Mouse (Mus musculus): ENCODE results near the gene Gm20741. TPM values are rescaled to one million over a fixed set of nuclear protein-coding genes. Genes with fewer than 3 reads are reported as not detected.

The Gm20741 gene
- not detected in 2 replicates for polyA plus RNA-seq (2015; fragmentation: Nextera tagmentation; extraction: Ambion mirVana)

DNA sequence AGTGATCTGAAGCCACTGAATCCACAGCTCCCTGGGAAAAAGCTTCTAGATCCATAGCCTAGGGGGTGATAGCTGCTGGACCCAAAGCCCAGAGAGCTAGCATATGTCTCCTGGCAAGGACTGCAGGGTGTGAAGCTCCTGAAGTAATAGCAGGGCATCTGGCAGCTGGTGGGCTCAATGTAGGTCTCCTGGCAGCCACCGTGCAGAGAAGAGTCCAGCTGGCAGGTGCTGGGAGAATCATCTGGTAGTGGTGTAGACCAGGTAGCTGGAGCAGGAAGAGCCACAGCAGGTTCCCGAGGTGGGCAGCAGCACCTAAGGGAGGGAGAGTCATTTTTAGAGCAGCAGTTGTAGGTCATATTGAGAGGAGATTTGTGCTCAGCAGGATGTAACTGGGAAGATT is at the start of gene Gm20741:
Gene Gm20741 (minus strand): TSS at position 394 of the 400 bp plus-strand sequence.
- WGBS: 88% methylated on average over 2 of the region's 2 CpGs
- no peak within 1 kb of the TSS for H3K27ac ChIP-seq
- ATAC-seq: no peak
- no peaks in the 10 kb centered on the region for H3K4me1 ChIP-seq (replicated peaks)
- no peaks in the 10 kb centered on the region for H3K27me3 ChIP-seq
- H3K4me3 ChIP-seq (replicated peaks): no peak within 1 kb of the TSS
- no peaks in the 10 kb centered on the region for H3K36me3 ChIP-seq
- H3K4me2 ChIP-seq (replicated peaks): no peak within 1 kb of the TSS
- H3K9ac ChIP-seq (replicated peaks): no peak within 1 kb of the TSS
- H3K9me3 ChIP-seq: no peaks in the 10 kb centered on the region

DNA sequence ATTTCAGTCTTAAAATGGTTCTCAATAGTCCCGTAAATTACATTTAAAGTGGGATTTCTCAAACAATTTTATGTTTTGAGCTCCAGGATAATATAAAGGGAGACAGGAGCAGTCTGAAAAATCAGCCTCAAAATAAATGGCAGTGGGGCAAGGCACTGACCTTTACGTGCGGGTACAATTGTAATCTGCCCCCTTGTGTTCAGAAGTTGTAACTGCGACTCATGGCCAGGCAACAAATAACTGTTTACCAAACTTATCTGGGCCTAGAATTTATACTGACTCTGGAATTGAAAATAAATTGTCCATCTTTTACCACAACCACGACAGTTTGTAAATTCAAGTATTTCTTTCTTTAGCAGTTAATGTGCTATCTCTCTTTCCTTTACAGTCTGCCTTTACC is 39.4 kb upstream of the Gm20741 start:
- 14% methylated on average over 5 of the region's 5 CpGs for WGBS
- Histone ChIP-seq H3K27me3 (no peaks in the 10 kb centered on the region), H3K4me1 (replicated peaks) (no peaks in the 10 kb centered on the region), H3K36me3 (no peaks in the 10 kb centered on the region), H3K9ac (replicated peaks) (no peak overlapping the region), H3K9me3 (no peaks in the 10 kb centered on the region), H3K4me3 (replicated peaks) (no peak overlapping the region), H3K4me2 (replicated peaks) (no peak overlapping the region), H3K27ac (no peak overlapping the region)
- no peak for ATAC-seq

DNA sequence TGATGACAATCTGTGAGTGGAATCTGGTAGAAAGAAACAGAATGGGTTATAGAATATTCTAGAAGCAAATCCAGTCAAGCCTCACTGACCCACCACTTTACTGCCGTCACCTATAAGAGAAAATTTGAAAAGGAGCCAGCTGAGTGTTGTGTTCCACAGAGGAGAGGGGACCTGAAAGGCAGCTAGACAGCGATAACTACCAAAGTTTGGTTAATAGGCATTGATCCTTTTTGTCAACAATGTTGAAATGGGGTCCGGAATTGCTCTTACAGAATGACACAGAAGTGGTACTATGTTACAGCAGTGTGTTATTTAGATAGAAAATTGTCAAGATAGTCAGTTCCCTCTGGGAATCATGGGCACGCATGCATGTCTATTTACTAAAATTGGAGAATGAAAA is 36.5 kb upstream of the Gm20741 start:
- 86% methylated on average over 4 of the region's 4 CpGs for WGBS
- Histone ChIP-seq H3K9ac (replicated peaks) (no peak overlapping the region), H3K4me1 (replicated peaks) (no peaks in the 10 kb centered on the region), H3K27ac (no peak overlapping the region), H3K4me3 (replicated peaks) (no peak overlapping the region), H3K36me3 (no peaks in the 10 kb centered on the region), H3K27me3 (no peaks in the 10 kb centered on the region), H3K4me2 (replicated peaks) (no peak overlapping the region), H3K9me3 (no peaks in the 10 kb centered on the region)
- ATAC-seq: no peak

DNA sequence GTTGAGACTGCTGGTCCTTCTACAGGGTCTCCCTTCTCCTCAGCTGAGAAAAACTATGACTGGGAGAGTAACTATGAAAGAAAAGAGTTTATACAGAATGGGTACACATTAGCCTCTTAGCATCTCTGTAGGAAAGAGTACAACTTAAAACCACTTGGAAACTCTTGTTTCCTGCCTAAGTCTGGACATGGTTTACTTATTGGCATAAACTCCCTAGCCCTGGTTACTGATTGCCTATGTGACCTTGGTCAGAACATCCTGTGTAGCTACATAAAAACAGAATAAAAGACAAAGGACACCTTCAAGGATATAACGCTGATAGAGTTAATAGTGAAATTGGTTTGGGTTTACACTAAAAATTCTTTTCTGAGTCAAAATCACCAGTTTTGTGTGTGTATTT is 35.3 kb upstream of the Gm20741 start:
- H3K9me3 ChIP-seq: no peaks in the 10 kb centered on the region
- no peak overlapping the region for H3K9ac ChIP-seq (replicated peaks)
- H3K27ac ChIP-seq: no peak overlapping the region
- no peak overlapping the region for H3K4me2 ChIP-seq (replicated peaks)
- ATAC-seq: no peak
- no peaks in the 10 kb centered on the region for H3K36me3 ChIP-seq
- no peaks in the 10 kb centered on the region for H3K27me3 ChIP-seq
- H3K4me1 ChIP-seq (replicated peaks): no peaks in the 10 kb centered on the region
- WGBS: 98% methylated on average over 1 of the region's 1 CpGs
- no peak overlapping the region for H3K4me3 ChIP-seq (replicated peaks)

DNA sequence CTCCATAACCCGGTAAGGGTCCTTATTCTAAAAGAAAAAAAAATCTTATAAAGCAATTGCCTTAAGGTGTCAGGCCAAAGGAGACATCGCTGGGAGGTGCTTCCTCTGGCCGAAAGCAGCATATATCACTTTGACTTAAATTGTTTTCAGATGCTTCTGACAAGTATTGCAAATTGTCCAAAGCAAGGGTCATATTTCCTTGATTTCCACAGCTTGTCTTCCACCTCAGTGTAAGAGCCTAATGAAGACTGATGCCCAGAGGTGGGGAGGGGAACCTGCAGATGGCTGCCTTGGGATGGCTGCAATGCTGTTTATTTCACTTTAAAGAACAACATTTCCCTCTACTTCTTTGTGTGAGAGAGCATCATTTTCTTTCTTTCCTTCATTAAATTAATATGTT is 15.0 kb upstream of the Gm20741 start:
- Histone ChIP-seq H3K4me1 (replicated peaks) (no peaks in the 10 kb centered on the region), H3K4me2 (replicated peaks) (no peak overlapping the region), H3K27ac (no peak overlapping the region), H3K27me3 (no peaks in the 10 kb centered on the region), H3K36me3 (no peaks in the 10 kb centered on the region), H3K9me3 (no peaks in the 10 kb centered on the region), H3K4me3 (replicated peaks) (no peak overlapping the region), H3K9ac (replicated peaks) (no peak overlapping the region)
- no peak for ATAC-seq
- WGBS: 82% methylated on average over 3 of the region's 3 CpGs

DNA sequence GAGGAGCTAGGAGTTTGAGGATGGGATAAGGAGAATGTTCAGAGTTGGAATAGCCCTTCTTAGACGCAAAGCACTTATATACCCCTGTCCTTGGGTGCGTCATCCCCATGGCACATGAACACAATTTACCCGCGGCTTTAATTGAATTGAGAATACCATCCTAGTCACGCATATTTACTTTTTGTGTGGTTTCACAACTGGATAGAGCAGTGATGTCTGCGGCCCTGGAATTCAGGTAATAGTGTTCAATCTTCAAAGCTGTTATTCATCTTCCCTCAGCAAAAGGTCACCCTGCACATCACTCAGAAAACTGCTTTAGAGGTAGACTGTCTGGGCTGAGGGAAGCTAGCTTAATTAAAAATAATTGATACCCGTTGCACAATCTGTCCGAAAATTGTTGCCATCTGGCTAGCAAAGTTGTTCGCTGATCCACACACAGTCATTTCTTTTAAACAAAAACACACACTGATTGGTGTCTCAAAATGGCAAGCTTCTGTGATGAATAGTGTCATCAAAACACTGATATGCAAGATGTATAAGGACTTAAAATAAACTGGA is 14.2 kb upstream of the Gm20741 start, which contains the start of gene Krtap14:
Gene Krtap14 (minus strand): TSS at position 51 of the 558 bp plus-strand sequence.
- H3K4me1 ChIP-seq (replicated peaks): no peaks in the 10 kb centered on the region
- no peak within 1 kb of the TSS for H3K4me3 ChIP-seq (replicated peaks)
- H3K27me3 ChIP-seq: no peaks in the 10 kb centered on the region
- H3K9ac ChIP-seq (replicated peaks): no peak within 1 kb of the TSS
- H3K9me3 ChIP-seq: no peaks in the 10 kb centered on the region
- no peak within 1 kb of the TSS for H3K4me2 ChIP-seq (replicated peaks)
- H3K27ac ChIP-seq: no peak within 1 kb of the TSS
- 84% methylated on average over 9 of the region's 9 CpGs for WGBS
- ATAC-seq: no peak
- no peaks in the 10 kb centered on the region for H3K36me3 ChIP-seq

DNA sequence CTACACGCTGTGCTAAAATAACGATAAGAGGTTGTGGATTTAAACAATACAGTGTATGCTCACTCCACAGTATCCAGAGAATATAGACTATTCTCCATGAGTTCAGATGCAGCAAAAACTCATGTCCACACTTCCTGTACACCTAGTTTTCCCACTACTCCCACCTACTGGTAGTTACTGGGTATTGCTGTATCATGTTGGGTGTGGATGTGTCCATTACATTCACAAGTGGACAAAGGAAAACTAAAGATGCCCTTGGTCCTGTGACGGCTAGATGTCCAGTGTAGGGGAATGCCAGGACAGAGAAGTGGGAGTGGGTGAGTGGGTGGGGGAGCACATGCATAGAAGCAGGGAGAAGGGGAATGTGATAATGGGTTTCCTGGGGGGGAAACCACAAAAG is 11.7 kb upstream of the Gm20741 start:
- H3K4me3 ChIP-seq (replicated peaks): no peak overlapping the region
- H3K9ac ChIP-seq (replicated peaks): no peak overlapping the region
- no peaks in the 10 kb centered on the region for H3K27me3 ChIP-seq
- no peak overlapping the region for H3K4me2 ChIP-seq (replicated peaks)
- H3K36me3 ChIP-seq: no peaks in the 10 kb centered on the region
- ATAC-seq: no peak
- no peaks in the 10 kb centered on the region for H3K4me1 ChIP-seq (replicated peaks)
- H3K27ac ChIP-seq: no peak overlapping the region
- no peaks in the 10 kb centered on the region for H3K9me3 ChIP-seq
- WGBS: 79% methylated on average over 3 of the region's 3 CpGs

DNA sequence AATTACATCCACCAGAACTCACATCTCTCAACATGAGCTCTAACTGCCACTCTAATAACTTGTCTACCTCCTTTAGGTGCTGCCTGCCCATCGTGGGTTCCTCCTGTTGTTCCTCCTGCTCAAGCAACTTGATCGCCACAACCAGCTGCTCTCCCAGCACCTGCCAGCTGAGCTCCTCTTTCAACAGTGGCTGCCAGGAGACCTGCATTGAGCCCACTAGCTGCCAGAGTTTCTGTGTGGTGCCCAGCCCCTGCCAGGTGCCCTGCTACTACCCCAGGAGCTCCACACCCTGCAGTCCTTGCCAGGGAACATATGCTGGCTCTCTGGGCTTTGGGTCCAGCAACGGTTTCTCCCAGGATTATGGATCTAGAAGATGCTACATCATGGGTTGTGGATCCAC is 8.0 kb upstream of the Gm20741 start, which contains the start of gene Krtap15:
Gene Krtap15 (plus strand): TSS at position 150 of the 400 bp plus-strand sequence.
- no peak within 1 kb of the TSS for H3K9ac ChIP-seq (replicated peaks)
- no peaks in the 10 kb centered on the region for H3K4me1 ChIP-seq (replicated peaks)
- no peak within 1 kb of the TSS for H3K4me3 ChIP-seq (replicated peaks)
- no peaks in the 10 kb centered on the region for H3K36me3 ChIP-seq
- no peak within 1 kb of the TSS for H3K4me2 ChIP-seq (replicated peaks)
- no peaks in the 10 kb centered on the region for H3K9me3 ChIP-seq
- no peak for ATAC-seq
- 88% methylated on average over 3 of the region's 3 CpGs for WGBS
- no peaks in the 10 kb centered on the region for H3K27me3 ChIP-seq
- no peak within 1 kb of the TSS for H3K27ac ChIP-seq

DNA sequence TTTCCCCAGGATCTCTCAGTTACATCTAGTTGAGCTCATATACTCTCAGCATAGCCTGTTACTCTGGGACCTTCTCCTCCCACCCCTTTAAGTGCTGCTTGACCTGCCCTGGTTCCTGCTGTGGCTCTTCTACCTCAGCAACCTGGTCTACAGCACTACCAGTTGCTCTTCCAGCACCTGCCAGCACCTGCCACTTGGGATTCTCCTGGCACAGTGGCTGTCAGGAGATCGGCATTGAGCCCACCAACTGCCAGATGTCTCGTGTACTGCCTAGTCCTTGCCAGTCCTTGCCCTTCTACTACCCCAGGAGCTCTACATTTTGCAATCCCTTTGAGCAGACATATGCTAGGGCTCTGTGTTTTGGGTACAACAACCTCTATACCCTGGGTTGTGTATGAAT is 25.2 kb downstream of the Gm20741 start:
- H3K4me2 ChIP-seq (replicated peaks): no peak overlapping the region
- WGBS: 85% methylated on average over 2 of the region's 2 CpGs
- no peak overlapping the region for H3K4me3 ChIP-seq (replicated peaks)
- no peak overlapping the region for H3K9ac ChIP-seq (replicated peaks)
- H3K9me3 ChIP-seq: no peaks in the 10 kb centered on the region
- no peak overlapping the region for H3K27ac ChIP-seq
- no peak for ATAC-seq
- no peaks in the 10 kb centered on the region for H3K4me1 ChIP-seq (replicated peaks)
- no peaks in the 10 kb centered on the region for H3K27me3 ChIP-seq
- H3K36me3 ChIP-seq: no peaks in the 10 kb centered on the region

DNA sequence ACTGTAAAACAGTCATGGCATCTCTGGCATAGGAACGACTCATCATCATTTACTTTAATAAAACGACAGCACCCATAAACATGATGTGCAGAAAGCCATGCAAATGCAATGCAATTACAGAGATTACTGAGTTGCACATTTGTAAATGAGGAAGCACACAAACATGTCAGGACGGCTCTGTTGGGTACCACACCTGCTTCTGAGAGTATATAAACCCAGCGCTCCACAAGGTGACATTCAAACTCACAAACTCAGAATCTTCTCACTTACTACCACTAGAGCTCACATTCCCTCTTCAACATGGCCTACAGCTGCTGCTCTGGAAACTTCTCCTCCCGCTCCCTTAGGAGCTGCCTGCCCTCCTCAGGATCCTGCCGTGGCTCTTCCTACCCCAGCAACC is 34.4 kb downstream of the Gm20741 start, which contains the start of gene Gm5965:
Gene Gm5965 (plus strand): TSS at position 301 of the 400 bp plus-strand sequence.
- Histone ChIP-seq H3K36me3 (no peaks in the 10 kb centered on the region), H3K9me3 (no peaks in the 10 kb centered on the region), H3K27ac (no peak within 1 kb of the TSS), H3K4me2 (replicated peaks) (no peak within 1 kb of the TSS), H3K9ac (replicated peaks) (no peak within 1 kb of the TSS), H3K4me1 (replicated peaks) (no peaks in the 10 kb centered on the region), H3K27me3 (no peaks in the 10 kb centered on the region), H3K4me3 (replicated peaks) (no peak within 1 kb of the TSS)
- ATAC-seq: no peak
- WGBS: 94% methylated on average over 5 of the region's 6 CpGs

DNA sequence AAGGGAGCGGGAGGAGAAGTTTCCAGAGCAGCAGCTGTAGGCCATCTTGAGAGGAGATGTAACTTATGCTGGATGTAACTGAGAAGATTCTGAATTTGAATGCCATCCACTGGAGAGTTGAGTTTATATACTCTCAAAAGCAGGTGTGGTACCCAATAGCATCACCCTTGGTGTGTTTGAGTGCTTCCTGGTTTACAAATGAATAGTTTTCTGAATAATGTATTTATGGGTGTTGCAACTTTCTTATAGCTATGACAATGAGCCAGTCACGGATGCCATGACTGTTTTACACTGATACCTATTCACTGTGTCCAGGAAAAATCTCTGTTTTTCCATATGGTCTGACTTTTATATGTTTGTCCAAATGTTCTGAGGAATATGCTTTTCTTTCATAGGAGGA is 37.9 kb downstream of the Gm20741 start, which contains the start of gene 2310057N15Rik:
Gene 2310057N15Rik (minus strand): TSS at position 101 of the 400 bp plus-strand sequence.
- H3K36me3 ChIP-seq: no peaks in the 10 kb centered on the region
- no peaks in the 10 kb centered on the region for H3K4me1 ChIP-seq (replicated peaks)
- no peak within 1 kb of the TSS for H3K27ac ChIP-seq
- H3K4me3 ChIP-seq (replicated peaks): no peak within 1 kb of the TSS
- no peak within 1 kb of the TSS for H3K9ac ChIP-seq (replicated peaks)
- no peaks in the 10 kb centered on the region for H3K27me3 ChIP-seq
- no peak for ATAC-seq
- H3K9me3 ChIP-seq: no peaks in the 10 kb centered on the region
- no peak within 1 kb of the TSS for H3K4me2 ChIP-seq (replicated peaks)
- 95% methylated on average over 2 of the region's 2 CpGs for WGBS

Measured in midbrain, embryonic 13.5 days (tissue).